Mouse (Mus musculus) MEL (cell line): ENCODE results near the gene Gm28042. TPM values are rescaled to one million over a fixed set of nuclear protein-coding genes. Genes with fewer than 3 reads are reported as not detected.

Experiments used
- DNase-seq: peaks from one replicate; pipeline ENCODE4 v3.0.0; 2011; ENCODE audit warnings: low read depth, low spot score
- H3K27ac ChIP-seq: 2 replicates; pipeline ENCODE4 v1.5.1; 2012; ENCODE audit warnings: low read depth, mild to moderate bottlenecking, control low read depth, low read length, moderate library complexity; ENCODE audit not compliant: control insufficient read depth
- H3K27me3 ChIP-seq, 2 experiments: fragments of 150-350 bp in 1 of 2; sonication (generic) in 1 of 2; 2 replicates each; pipeline ENCODE4 v1.6.1; 2012; ENCODE audit warnings: low read length in 2 of 2, mild to moderate bottlenecking in 2 of 2, improper control_type of control experiment in 1 of 2, moderate library complexity in 1 of 2; ENCODE audit not compliant: insufficient read depth in 2 of 2, control insufficient read depth in 1 of 2
- H3K36me3 ChIP-seq, 2 experiments: 2 replicates each; pipeline ENCODE4 v1.6.1; 2012 to 2014; ENCODE audit warnings: low read length in 2 of 2, improper control_type of control experiment in 1 of 2, inconsistent platforms in 1 of 2, mild to moderate bottlenecking in 1 of 2; ENCODE audit not compliant: insufficient read depth in 2 of 2, control insufficient read depth in 1 of 2
- H3K4me1 ChIP-seq, 2 experiments: fragments of 150-350 bp in 1 of 2; sonication (generic) in 1 of 2; 2 replicates each; pipeline ENCODE4 v1.6.1; 2012; ENCODE audit warnings: low read length in 2 of 2, improper control_type of control experiment in 1 of 2, mild to moderate bottlenecking in 1 of 2; ENCODE audit not compliant: insufficient read depth in 2 of 2, control insufficient read depth in 1 of 2
- H3K4me3 ChIP-seq, 2 experiments: fragments of 150-350 bp in 1 of 2; sonication (generic) in 1 of 2; 2 replicates each; pipeline ENCODE4 v1.5.1; 2012; ENCODE audit warnings: low read depth in 2 of 2, low read length in 2 of 2, mild to moderate bottlenecking in 2 of 2, moderate library complexity in 2 of 2, control low read depth in 1 of 2, improper control_type of control experiment in 1 of 2; ENCODE audit not compliant: control insufficient read depth in 1 of 2, insufficient read depth in 1 of 2
- H3K79me2 ChIP-seq: 2 replicates; pipeline ENCODE4 v1.6.1; 2012; ENCODE audit warnings: mild to moderate bottlenecking, low read length, moderate library complexity; ENCODE audit not compliant: control insufficient read depth, poor library complexity, insufficient read depth
- H3K9ac ChIP-seq: 2 replicates; pipeline ENCODE4 v1.6.1; 2012; ENCODE audit warnings: low read depth, mild to moderate bottlenecking, control low read depth, low read length, moderate library complexity; ENCODE audit not compliant: control insufficient read depth, poor library complexity, severe bottlenecking
- H3K9me3 ChIP-seq: fragments of 150-350 bp; sonication (generic); replicated peaks from 2 replicates; pipeline ENCODE4 v1.6.1; 2012; ENCODE audit warnings: mild to moderate bottlenecking, low read length, improper control_type of control experiment, moderate library complexity; ENCODE audit not compliant: insufficient read depth
- BHLHE40 ChIP-seq: IDR thresholded peaks from 2 replicates; pipeline ENCODE4 v1.6.1; 2012; ENCODE audit warnings: low read depth, mild to moderate bottlenecking, inconsistent platforms, low read length, improper control_type of control experiment, borderline replicate concordance
- CHD1 ChIP-seq: IDR thresholded peaks from 2 replicates; pipeline ENCODE4 v1.6.1; 2012; ENCODE audit warnings: low read depth, mild to moderate bottlenecking, inconsistent platforms, low read length, improper control_type of control experiment
- E2F4 ChIP-seq: IDR thresholded peaks from 2 replicates; pipeline ENCODE4 v1.6.1; 2011; ENCODE audit warnings: low read depth, low read length, improper control_type of control experiment, borderline replicate concordance
- ETS1 ChIP-seq: IDR thresholded peaks from 2 replicates; pipeline ENCODE4 v1.6.1; 2012; ENCODE audit warnings: low read depth, mild to moderate bottlenecking, inconsistent platforms, low read length, improper control_type of control experiment, moderate library complexity
- GABPA ChIP-seq: IDR thresholded peaks from 2 replicates; pipeline ENCODE4 v1.6.1; 2012; ENCODE audit warnings: low read depth, mild to moderate bottlenecking, inconsistent platforms, low read length, improper control_type of control experiment, moderate library complexity
- HCFC1 ChIP-seq: IDR thresholded peaks from 2 replicates; pipeline ENCODE4 v1.6.1; 2012; ENCODE audit warnings: low read depth, mild to moderate bottlenecking, inconsistent platforms, low read length, improper control_type of control experiment, moderate library complexity
- KAT2A ChIP-seq: conservative IDR thresholded peaks from 2 replicates; pipeline ENCODE4 v1.6.1; 2012; ENCODE audit warnings: low read depth, low read length, improper control_type of control experiment, inconsistent platforms
- MAX ChIP-seq: IDR thresholded peaks from 2 replicates; pipeline ENCODE4 v1.6.1; 2011; ENCODE audit warnings: low read length, improper control_type of control experiment
- MEF2A ChIP-seq: IDR thresholded peaks from 2 replicates; pipeline ENCODE4 v1.6.1; 2014; ENCODE audit warnings: low read depth, mild to moderate bottlenecking, inconsistent platforms, low read length, improper control_type of control experiment; ENCODE audit not compliant: poor library complexity, insufficient replicate concordance, severe bottlenecking; ENCODE audit errors: extremely low read depth
- MYB ChIP-seq: IDR thresholded peaks from 2 replicates; pipeline ENCODE4 v1.6.1; 2011; ENCODE audit warnings: mild to moderate bottlenecking, low read depth, low read length, improper control_type of control experiment
- POLR2A ChIP-seq, 2 experiments: IDR thresholded peaks; 2 replicates each; pipeline ENCODE4 v1.6.1; 2011 to 2012; ENCODE audit warnings: low read length in 2 of 2, mild to moderate bottlenecking in 2 of 2, control low read depth in 1 of 2, improper control_type of control experiment in 1 of 2, low read depth in 1 of 2, moderate library complexity in 1 of 2; ENCODE audit not compliant: control insufficient read depth in 1 of 2, insufficient read depth in 1 of 2, poor library complexity in 1 of 2
- POLR2AphosphoS2 ChIP-seq: IDR thresholded peaks from 2 replicates; pipeline ENCODE4 v1.6.1; 2011; ENCODE audit warnings: low read length, improper control_type of control experiment
- POLR2AphosphoS5 ChIP-seq: IDR thresholded peaks from 2 replicates; pipeline ENCODE4 v1.6.1; 2012; ENCODE audit warnings: low read depth, borderline replicate concordance, mild to moderate bottlenecking, inconsistent platforms, low read length, moderate library complexity, mixed read lengths
- RAD21 ChIP-seq: IDR thresholded peaks from 2 replicates; pipeline ENCODE4 v1.6.1; 2011; ENCODE audit warnings: mild to moderate bottlenecking, low read depth, low read length, improper control_type of control experiment
- SMC3 ChIP-seq: IDR thresholded peaks from 2 replicates; pipeline ENCODE4 v1.6.1; 2011; ENCODE audit warnings: low read depth, low read length, improper control_type of control experiment
- TBP ChIP-seq: IDR thresholded peaks from 2 replicates; pipeline ENCODE4 v1.8.0; 2011; ENCODE audit warnings: low read depth, low read length, improper control_type of control experiment
- UBTF ChIP-seq: IDR thresholded peaks from 2 replicates; pipeline ENCODE4 v1.6.1; 2012; ENCODE audit warnings: low read depth, mild to moderate bottlenecking, inconsistent platforms, low read length, improper control_type of control experiment, moderate library complexity, borderline replicate concordance; ENCODE audit not compliant: insufficient read depth
- ZKSCAN1 ChIP-seq: IDR thresholded peaks from 2 replicates; pipeline ENCODE4 v1.6.1; 2012; ENCODE audit warnings: low read depth, mild to moderate bottlenecking, inconsistent platforms, low read length, improper control_type of control experiment, moderate library complexity
- polyA plus RNA-seq, 2 experiments: library from polyadenylated mRNA; stranded (reverse) in 1 of 2; unstranded in 1 of 2; fragments of >175 nt in 1 of 2; fragments of >200 nt in 1 of 2; gene quantifications; 2 replicates each; pipeline versions ENCODE4 v1.2.1 to v1.2.4; 2012; ENCODE audit warnings: low replicate concordance in 2 of 2, low read depth in 1 of 2; ENCODE audit not compliant: insufficient read length in 2 of 2, insufficient read depth in 1 of 2, missing spikeins in 1 of 2
- total RNA-seq: library from RNA; depleted of rRNA; stranded (reverse); fragments of 300-350 nt; gene quantifications from 2 replicates; pipeline ENCODE4 v1.2.3, GENCODE M21; 2012

Gene Gm28042
- total and polyA plus RNA-seq, 3 experiments = 0.96 to 1.7 TPM; not detected in 1

GRCm38 (mm10) chr2:119997354-119997753 is 29.9 kb upstream of the Gm28042 start:
- Histone ChIP-seq H3K27me3 (no peaks in the 10 kb centered on the region), H3K9ac (no peak overlapping the region), H3K36me3 (no peaks in the 10 kb centered on the region), H3K79me2 (no peaks in the 10 kb centered on the region), H3K27ac (no peak overlapping the region), H3K4me1 (no peaks in the 10 kb centered on the region), H3K4me3 (no peak overlapping the region), H3K9me3 (no peaks in the 10 kb centered on the region)
- DNase-seq = no peak
- TF ChIP-seq GABPA (no peak), E2F4 (no peak), SMC3 (no peak), MAX (no peak), HCFC1 (no peak), TBP (no peak), POLR2A (IDR thresholded peaks at IDR 0.05; ENCODE audit: control insufficient read depth in 1 of 2, insufficient read depth in 1 of 2, low read depth in 1 of 2, low read length in 2 of 2, poor library complexity in 1 of 2) (no peak), MEF2A (no peak), UBTF (no peak), ZKSCAN1 (no peak), POLR2AphosphoS2 (no peak), KAT2A (no peak), RAD21 (no peak), MYB (no peak), ETS1 (no peak), CHD1 (no peak), BHLHE40 (no peak), POLR2AphosphoS5 (no peak)

GRCm38 (mm10) chr2:119999731-120000130 is 27.6 kb upstream of the Gm28042 start:
- no peak overlapping the region for H3K27ac ChIP-seq
- no peaks in the 10 kb centered on the region for H3K79me2 ChIP-seq
- no peak overlapping the region for H3K4me3 ChIP-seq

More at GRCm38 (mm10) chr2:119999731-120000130, 27.6 kb upstream of the Gm28042 start:
- H3K4me1 ChIP-seq = no peaks in the 10 kb centered on the region
- TF ChIP-seq CHD1 = no peak
- TF ChIP-seq POLR2AphosphoS5 = no peak
- TF ChIP-seq, all 39 proteins: peak for 0
- Histone ChIP-seq H3K9me3 (no peaks in the 10 kb centered on the region), H3K27me3 (no peaks in the 10 kb centered on the region), H3K9ac (no peak overlapping the region), H3K36me3 (no peaks in the 10 kb centered on the region)
- DNase-seq = no peak
